Mouse (Mus musculus) cerebellum, adult 9-11 months (tissue): Measurements from ENCODE around the gene Gdf7.
A peak's percentile ranks its signal among the peaks of the same experiment; 100 is the strongest.

Source experiments
- DNase-seq: peaks from one replicate; pipeline ENCODE4 v3.0.0; 2022

The Gdf7 gene

DNA sequence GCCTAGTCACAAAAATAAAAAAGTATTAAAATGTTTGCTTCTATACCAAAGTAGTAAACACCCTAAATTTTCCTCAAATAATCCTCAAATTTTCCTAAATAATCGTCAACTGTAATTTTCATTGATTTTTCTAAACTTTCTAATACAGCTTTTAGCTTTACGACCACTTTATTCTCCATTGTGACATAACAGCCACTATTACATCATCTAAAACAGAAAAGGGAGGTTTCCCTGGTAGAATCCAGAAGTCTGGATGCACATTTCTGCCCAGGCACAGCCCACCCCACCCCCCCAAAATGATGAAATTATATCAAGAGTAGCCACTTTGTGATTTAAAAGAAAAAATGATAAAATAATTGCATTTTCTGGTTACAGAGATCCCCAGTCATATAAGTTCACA, 5.6 kb downstream of the Gdf7 start:
- no peak for DNase-seq

DNA sequence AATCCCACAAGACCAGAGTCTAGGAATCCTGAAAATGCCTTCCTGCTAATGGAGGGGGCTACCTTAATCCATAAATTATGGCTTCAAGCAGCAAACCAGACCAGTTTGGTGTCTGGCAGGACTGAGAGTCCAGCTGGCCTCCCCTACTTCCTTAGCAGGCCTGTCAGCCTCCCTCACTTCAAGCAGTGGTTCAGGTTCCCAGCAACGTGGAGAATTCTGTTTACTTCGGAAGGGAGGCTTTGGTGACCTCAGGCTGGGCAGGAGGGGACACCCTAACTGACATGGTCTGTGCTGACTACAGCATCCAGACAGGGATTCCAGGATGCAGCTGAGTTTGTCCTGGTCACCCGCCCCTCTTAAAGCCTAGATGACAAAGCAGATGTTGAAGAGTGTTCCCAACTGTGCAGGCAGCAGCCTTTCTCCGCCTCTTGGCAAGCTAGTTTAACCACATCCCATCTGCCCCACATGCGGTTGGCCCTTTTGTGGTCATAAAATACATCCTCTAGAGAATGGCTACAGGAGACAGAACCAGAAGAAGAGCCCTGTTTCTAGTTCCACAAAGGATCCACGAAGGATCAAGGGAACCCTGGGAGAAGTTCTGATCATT, 6.3 kb downstream of the Gdf7 start:
- no peak for DNase-seq

DNA sequence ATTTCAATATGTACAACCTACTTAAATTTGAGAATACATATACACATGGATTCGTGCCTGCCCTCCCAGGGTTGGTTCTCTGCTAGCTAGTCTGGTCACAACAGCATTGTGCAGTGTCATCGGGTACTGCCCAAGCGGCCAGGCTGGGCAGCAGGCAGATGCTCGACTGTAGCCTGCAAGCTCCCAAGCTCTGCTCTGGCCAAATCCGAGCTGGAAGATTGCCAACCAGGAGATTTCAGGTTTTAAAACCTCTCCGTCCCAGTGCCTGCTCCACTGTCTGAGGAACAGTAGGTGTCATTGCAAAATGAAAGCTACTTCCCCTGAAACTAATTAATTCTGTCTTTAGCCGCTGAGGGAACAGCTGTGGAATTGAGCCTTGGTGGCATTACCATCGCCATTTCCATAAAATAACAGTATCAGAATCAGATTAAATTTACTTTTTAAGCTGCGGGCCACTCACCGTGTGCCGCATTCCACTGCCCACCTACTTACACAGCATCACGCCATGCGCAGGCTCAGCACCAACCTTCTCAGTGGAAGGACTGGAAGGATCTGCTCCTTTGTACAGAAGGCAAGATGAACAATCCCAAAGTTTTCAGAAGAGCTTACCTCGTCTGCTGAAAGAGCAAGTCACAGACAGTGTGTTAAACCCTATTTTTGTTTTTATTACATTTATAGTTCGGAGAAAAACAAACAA, 10.4 kb downstream of the Gdf7 start:
- peak; percentile 67 for DNase-seq

DNA sequence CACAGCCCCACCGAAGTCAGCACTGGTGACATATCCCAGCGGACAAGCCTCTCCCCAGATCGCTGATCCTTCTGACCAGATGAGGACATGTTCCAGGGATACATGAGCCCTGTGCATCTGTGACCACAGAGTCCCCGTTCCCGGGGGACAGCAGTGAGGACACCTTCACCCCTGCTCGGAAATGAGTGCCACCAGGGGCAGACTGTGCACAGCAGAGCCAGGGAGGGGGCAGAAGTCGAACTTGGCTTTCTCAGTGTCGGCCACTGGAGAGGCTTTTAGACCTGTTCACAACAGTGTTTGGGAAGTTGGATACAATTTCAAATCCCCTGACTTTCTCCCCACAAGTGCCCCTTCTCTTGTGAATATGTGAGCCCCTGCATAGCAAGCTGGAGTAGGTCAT, 12.3 kb downstream of the Gdf7 start:
- DNase-seq = no peak

DNA sequence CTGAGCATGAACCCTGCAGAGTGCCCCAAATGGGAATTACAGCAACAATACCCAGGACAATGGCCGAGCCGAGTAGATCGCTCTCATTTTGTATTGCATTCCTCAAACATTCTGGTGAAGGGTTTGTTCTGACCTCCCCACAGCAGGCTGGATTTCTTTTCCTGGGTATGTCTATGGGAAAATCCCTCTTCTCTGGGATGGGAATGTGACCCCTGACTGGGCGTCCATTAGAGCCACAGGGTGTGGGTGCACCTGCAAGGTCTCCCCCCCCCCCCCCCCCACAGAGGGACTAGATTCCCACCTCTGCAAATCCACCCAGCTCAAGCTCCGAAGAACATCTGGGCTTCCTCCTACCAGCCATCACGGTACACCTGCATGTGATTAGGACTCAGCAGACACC, 12.7 kb downstream of the Gdf7 start:
- no peak for DNase-seq

DNA sequence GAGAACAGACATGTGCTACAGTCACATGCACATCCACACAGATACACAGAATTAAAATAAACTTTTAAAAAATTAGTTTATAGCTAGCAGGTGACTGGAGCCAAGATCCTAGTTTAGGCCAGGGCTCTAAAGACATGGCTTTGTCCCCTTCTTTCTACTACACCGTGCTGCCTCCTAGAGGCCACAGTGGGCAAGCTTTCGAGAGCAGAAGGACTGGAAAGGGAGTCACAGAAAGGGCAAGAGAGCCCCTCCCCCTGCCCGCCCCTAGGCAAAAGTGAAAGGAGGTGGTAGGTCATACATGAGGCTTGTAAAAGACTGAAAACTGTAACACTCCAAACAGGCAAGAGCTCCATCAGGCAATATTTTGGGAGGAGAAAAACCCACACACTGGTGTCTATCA, 13.8 kb downstream of the Gdf7 start:
- no peak for DNase-seq

DNA sequence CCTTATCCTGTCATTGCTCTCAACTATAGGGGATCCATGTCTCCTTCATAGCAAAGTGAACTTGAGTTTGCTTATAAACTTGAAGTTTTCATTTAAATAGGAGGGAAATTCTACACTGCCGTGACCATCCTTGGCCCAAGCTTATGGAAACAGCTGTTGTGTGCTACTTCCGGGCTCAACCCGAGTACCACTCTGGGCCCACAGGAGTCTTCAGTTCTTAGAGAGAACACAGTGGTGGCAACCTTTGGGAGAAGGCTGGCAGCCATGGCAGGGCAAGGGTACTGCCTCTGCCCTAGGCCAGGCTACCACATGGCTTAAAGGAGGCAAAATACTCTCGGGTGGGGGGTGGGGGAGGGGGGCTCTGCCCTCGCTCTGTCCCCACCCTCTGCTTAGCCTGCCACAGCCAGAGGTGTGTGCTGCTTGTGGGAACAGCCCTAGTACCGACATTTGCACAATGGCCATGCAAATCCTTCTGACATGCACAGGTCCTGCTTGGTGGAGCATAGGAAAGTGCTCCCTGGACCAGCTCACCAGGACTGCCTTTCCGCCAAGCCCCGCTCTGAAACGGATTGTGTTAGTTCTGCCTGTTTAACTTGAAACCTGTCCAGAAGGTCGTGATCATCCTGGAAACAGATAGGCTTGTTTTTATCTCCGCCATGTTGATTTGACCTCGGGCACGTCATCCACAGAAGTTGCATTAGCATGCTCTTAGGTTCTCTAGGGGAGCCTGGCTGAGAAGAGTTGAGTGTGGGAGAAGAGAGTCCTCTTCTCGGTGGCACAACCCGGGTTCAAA, 20.3 kb downstream of the Gdf7 start:
- DNase-seq = no peak

DNA sequence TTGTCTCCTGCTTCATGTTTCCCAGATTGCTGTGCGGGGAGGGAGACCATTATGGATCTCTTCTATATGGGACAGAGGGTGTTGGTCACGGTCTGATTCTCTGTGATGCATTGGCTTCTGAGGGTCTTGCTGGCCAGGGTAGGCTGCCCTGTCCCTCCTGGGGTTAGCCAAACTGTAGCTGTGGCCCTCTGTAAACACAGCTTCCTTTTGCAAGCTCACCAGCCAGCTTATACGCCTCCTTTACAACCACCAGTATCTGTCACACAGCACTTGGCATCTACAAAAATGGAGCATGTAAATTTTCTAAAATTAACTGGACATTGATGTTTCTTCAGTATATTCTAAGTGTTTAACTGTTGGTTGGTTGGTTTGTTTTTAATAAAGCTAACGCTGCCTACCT, 26.3 kb downstream of the Gdf7 start:
- no peak for DNase-seq

DNA sequence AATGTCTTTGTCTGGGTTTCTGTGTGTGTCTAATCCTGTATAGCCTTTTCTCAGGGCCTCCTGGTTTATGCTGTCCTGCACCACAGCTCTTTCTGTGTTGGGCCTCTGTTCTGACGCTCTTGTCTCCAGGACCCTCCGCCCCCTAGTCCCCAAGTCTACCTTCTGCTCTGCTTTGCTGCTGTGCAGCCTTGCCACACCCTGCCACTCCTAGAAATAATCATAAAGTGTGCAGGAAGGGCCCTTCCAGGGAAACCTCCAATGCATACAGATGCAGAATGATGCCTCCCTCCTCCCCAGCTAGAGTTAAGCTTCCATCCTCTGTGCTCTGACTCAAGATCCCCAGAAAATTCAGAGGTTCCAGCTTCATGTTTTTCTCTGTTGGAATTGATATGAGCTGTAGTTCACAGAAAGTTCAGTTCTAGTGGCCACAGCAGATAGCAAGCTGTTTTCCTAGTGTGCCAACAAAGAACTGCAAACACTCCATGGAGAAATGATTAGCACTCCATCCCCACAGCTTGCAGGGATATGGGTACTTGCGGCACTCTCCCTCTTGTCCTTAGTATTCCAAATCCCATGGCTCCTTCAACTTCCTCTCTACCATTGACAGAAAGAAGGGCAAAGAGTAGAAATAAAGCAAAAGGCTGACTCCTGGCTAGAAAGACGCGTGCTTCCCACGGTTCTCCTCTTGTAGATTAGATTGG, 28.1 kb downstream of the Gdf7 start:
- DNase-seq = no peak

DNA sequence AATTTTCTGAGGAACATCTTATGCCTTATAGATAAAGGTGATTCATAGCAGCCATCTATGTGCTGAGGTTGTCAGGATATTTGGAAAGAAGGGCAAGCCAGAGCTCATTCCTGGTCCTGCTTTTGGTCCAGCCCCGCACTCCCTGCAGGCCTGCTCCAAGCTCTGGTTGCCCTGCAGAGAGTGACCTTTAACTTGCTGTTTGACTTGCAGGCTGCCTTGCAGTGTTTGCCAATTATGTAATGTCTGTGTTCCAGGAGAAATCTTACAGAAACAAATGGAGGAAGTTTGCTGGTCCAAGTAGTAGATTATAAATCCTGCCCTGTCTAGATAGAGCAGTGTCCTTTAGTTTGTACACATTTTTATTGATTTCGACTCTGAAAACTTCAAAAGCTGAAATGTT, 30.3 kb downstream of the Gdf7 start:
- DNase-seq = no peak

DNA sequence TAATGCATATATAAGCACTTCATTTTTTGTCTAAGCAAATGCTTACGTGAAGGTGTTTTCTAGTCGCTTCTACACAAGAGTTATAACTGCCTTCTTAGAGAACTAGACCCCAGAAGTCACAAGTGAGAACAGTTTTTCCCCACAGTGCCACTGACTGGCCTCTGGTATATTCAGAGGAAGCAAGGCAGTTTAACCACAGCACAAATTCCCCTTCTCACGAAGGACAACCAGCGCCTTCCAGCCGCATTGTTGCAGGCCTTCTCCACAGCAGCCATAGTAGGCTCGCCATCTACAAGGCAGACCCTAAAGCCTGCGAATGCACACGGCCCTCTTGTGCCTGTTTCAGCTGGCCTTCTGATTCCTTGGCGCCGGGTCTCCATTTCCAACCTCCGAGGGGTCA, 32.1 kb downstream of the Gdf7 start:
- DNase-seq = no peak

DNA sequence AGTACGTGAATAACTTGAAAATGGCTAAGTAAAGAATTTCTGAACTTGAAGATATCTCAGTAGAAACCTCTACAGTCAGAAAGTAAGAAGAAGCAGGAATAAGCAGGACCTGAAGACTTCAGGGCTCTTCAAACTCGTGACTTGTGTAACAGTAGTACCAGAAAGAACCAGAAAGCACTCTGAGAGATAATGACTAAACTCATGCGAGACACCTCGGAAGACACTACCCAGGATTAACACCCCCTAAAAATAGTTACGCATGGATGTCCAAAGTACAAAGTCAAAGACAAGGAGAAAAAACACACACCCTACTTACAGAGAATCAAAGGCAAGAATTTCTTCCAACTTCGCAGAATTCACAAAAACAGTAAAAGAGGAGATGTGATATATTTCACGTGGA, 35.4 kb downstream of the Gdf7 start:
- DNase-seq = no peak

DNA sequence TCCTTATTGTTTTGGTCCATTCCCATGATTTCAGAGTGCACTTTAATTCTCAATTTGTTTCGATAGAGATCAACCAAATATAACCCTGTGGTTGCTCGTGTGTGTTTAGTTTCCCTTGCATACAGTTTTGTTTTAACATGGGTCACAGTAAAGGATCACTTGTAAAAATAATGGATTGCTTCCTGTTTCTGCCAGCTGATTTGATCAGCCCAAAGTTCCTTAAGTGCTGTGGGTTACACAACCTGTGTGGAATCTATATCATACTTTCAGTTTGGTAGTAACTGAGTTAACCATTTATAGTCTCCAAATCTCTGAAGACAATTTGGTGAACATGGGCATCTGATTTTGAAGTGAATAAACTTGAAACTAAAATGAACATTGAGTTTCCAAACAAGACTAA, 41.5 kb downstream of the Gdf7 start:
- no peak for DNase-seq
